Mouse (Mus musculus): ENCODE measurements around the gene Mpo. TPM values are rescaled to one million over a fixed set of nuclear protein-coding genes. Genes with fewer than 3 reads are reported as not detected.

The Mpo gene
- polyA plus RNA-seq (2014; fragmentation: Nextera tagmentation; extraction: Ambion mirVana), result 1.7 TPM in 2 replicates

- no peak for ATAC-seq (replicated peaks; ENCODE audit: low FRiP score, low TSS enrichment, low read depth)
- Histone ChIP-seq H3K36me3 (ENCODE audit: control insufficient read depth, insufficient read depth, low read length) (no peaks in the 10 kb centered on the region), H3K27ac (ENCODE audit: low read depth) (no peak within 1 kb of the TSS), H3K27me3 (replicated peaks; ENCODE audit: control insufficient read depth, insufficient read depth, low read length) (no peaks in the 10 kb centered on the region), H3K4me2 (ENCODE audit: low read length) (no peak within 1 kb of the TSS), H3K9me3 (ENCODE audit: control insufficient read depth, low read length) (no peaks in the 10 kb centered on the region), H3K4me1 (replicated peaks; ENCODE audit: control insufficient read depth, insufficient read depth, low read length) (peaks cover 4% of the 10 kb centered on the region; the same call in 1 of the 2 replicates), H3K4me3 (ENCODE audit: low read depth, low read length) (no peak within 1 kb of the TSS), H3K9ac (ENCODE audit: low read length) (no peak within 1 kb of the TSS)
- WGBS, result 73% methylated on average over 3 of the region's 3 CpGs
- DNase-seq (ENCODE audit: low spot score), result no peak
These were observed at the start of gene Mpo for GRCm38 (mm10) chr11:87793460-87793859. TSS of gene Mpo (plus strand) at chr11:87793581.

GRCm38 (mm10) chr11:87743691-87744090 lies 49.7 kb upstream of the Mpo start:
- H3K4me3 ChIP-seq (ENCODE audit: low read depth, low read length), result no peak overlapping the region
- ATAC-seq (replicated peaks; ENCODE audit: low FRiP score, low TSS enrichment, low read depth) (no peak), DNase-seq (ENCODE audit: low spot score) (no peak)
- no peaks in the 10 kb centered on the region for H3K27me3 ChIP-seq (replicated peaks; ENCODE audit: control insufficient read depth, insufficient read depth, low read length)
- WGBS, result 91% methylated on average over 3 of the region's 3 CpGs
- no peak overlapping the region for H3K27ac ChIP-seq (ENCODE audit: low read depth)
- no peak overlapping the region for H3K4me2 ChIP-seq (ENCODE audit: low read length)
- H3K36me3 ChIP-seq (ENCODE audit: control insufficient read depth, insufficient read depth, low read length), result peaks cover 58% of the 10 kb centered on the region
- no peak overlapping the region for H3K9ac ChIP-seq (ENCODE audit: low read length)
- H3K4me1 ChIP-seq (replicated peaks; ENCODE audit: control insufficient read depth, insufficient read depth, low read length), result no peaks in the 10 kb centered on the region
- H3K9me3 ChIP-seq (ENCODE audit: control insufficient read depth, low read length), result no peaks in the 10 kb centered on the region

GRCm38 (mm10) chr11:87744964-87745363 lies 48.4 kb upstream of the Mpo start:
- Histone ChIP-seq H3K4me1 (replicated peaks; ENCODE audit: control insufficient read depth, insufficient read depth, low read length) (0 out of 2 replicates have a peak, but pooled peaks cover 4% of the 10 kb centered on the region), H3K9me3 (ENCODE audit: control insufficient read depth, low read length) (no peaks in the 10 kb centered on the region), H3K27me3 (replicated peaks; ENCODE audit: control insufficient read depth, insufficient read depth, low read length) (no peaks in the 10 kb centered on the region), H3K27ac (ENCODE audit: low read depth) (no peak overlapping the region), H3K4me3 (ENCODE audit: low read depth, low read length) (no peak overlapping the region), H3K4me2 (ENCODE audit: low read length) (no peak overlapping the region), H3K36me3 (ENCODE audit: control insufficient read depth, insufficient read depth, low read length) (peaks cover 51% of the 10 kb centered on the region), H3K9ac (ENCODE audit: low read length) (no peak overlapping the region)
- no peak for ATAC-seq (replicated peaks; ENCODE audit: low FRiP score, low TSS enrichment, low read depth)
- no peak for DNase-seq (ENCODE audit: low spot score)
- WGBS, result 81% methylated on average over 4 of the region's 4 CpGs

- no peak overlapping the region for H3K4me2 ChIP-seq (ENCODE audit: low read length)
- no peaks in the 10 kb centered on the region for H3K9me3 ChIP-seq (ENCODE audit: control insufficient read depth, low read length)
- 0 out of 2 replicates have a peak, but pooled peaks cover 4% of the 10 kb centered on the region for H3K4me1 ChIP-seq (replicated peaks; ENCODE audit: control insufficient read depth, insufficient read depth, low read length)
- H3K36me3 ChIP-seq (ENCODE audit: control insufficient read depth, insufficient read depth, low read length), result peaks cover 42% of the 10 kb centered on the region
- WGBS, result 75% methylated on average over 9 of the region's 9 CpGs
- H3K27ac ChIP-seq (ENCODE audit: low read depth), result no peak overlapping the region
- H3K9ac ChIP-seq (ENCODE audit: low read length), result no peak overlapping the region
- ATAC-seq (replicated peaks; ENCODE audit: low FRiP score, low TSS enrichment, low read depth) (no peak), DNase-seq (ENCODE audit: low spot score) (no peak)
- H3K4me3 ChIP-seq (ENCODE audit: low read depth, low read length), result no peak overlapping the region
- no peaks in the 10 kb centered on the region for H3K27me3 ChIP-seq (replicated peaks; ENCODE audit: control insufficient read depth, insufficient read depth, low read length)
These were observed 47.5 kb upstream of the Mpo start for GRCm38 (mm10) chr11:87745632-87746555.

- 95% methylated on average over 5 of the region's 5 CpGs for WGBS
These were observed 46.1 kb upstream of the Mpo start for GRCm38 (mm10) chr11:87747312-87747711.

GRCm38 (mm10) chr11:87747716-87748115 lies 45.7 kb upstream of the Mpo start:
- H3K9ac ChIP-seq (ENCODE audit: low read length), result no peak overlapping the region
- H3K4me2 ChIP-seq (ENCODE audit: low read length), result no peak overlapping the region
- 0 out of 2 replicates have a peak, but pooled peaks cover 4% of the 10 kb centered on the region for H3K4me1 ChIP-seq (replicated peaks; ENCODE audit: control insufficient read depth, insufficient read depth, low read length)
- H3K4me3 ChIP-seq (ENCODE audit: low read depth, low read length), result no peak overlapping the region
- DNase-seq (ENCODE audit: low spot score), result no peak
- H3K36me3 ChIP-seq (ENCODE audit: control insufficient read depth, insufficient read depth, low read length), result peaks cover 24% of the 10 kb centered on the region
- no peaks in the 10 kb centered on the region for H3K27me3 ChIP-seq (replicated peaks; ENCODE audit: control insufficient read depth, insufficient read depth, low read length)
- 88% methylated on average over 7 of the region's 7 CpGs for WGBS
- ATAC-seq (replicated peaks; ENCODE audit: low FRiP score, low TSS enrichment, low read depth), result no peak
- no peaks in the 10 kb centered on the region for H3K9me3 ChIP-seq (ENCODE audit: control insufficient read depth, low read length)
- H3K27ac ChIP-seq (ENCODE audit: low read depth), result no peak overlapping the region

More at GRCm38 (mm10) chr11:87747312-87747711, 46.1 kb upstream of the Mpo start:
- Histone ChIP-seq H3K4me3 (ENCODE audit: low read depth, low read length) (no peak overlapping the region), H3K9me3 (ENCODE audit: control insufficient read depth, low read length) (no peaks in the 10 kb centered on the region), H3K27ac (ENCODE audit: low read depth) (no peak overlapping the region), H3K9ac (ENCODE audit: low read length) (no peak overlapping the region), H3K4me1 (replicated peaks; ENCODE audit: control insufficient read depth, insufficient read depth, low read length) (0 out of 2 replicates have a peak, but pooled peaks cover 4% of the 10 kb centered on the region), H3K27me3 (replicated peaks; ENCODE audit: control insufficient read depth, insufficient read depth, low read length) (no peaks in the 10 kb centered on the region), H3K36me3 (ENCODE audit: control insufficient read depth, insufficient read depth, low read length) (peaks cover 28% of the 10 kb centered on the region), H3K4me2 (ENCODE audit: low read length) (no peak overlapping the region)
- no peak for DNase-seq (ENCODE audit: low spot score)
- no peak for ATAC-seq (replicated peaks; ENCODE audit: low FRiP score, low TSS enrichment, low read depth)

GRCm38 (mm10) chr11:87748132-87749119 lies 45.0 kb upstream of the Mpo start:
- H3K4me2 ChIP-seq (ENCODE audit: low read length), result peak overlapping the region; percentile 31
- DNase-seq (ENCODE audit: low spot score), result no peak
- H3K9ac ChIP-seq (ENCODE audit: low read length), result no peak overlapping the region

More at GRCm38 (mm10) chr11:87748132-87749119, 45.0 kb upstream of the Mpo start:
- Histone ChIP-seq H3K4me1 (replicated peaks; ENCODE audit: control insufficient read depth, insufficient read depth, low read length) (0 out of 2 replicates have a peak, but pooled peaks cover 4% of the 10 kb centered on the region), H3K4me3 (ENCODE audit: low read depth, low read length) (no peak overlapping the region), H3K36me3 (ENCODE audit: control insufficient read depth, insufficient read depth, low read length) (peaks cover 18% of the 10 kb centered on the region), H3K27ac (ENCODE audit: low read depth) (no peak overlapping the region), H3K27me3 (replicated peaks; ENCODE audit: control insufficient read depth, insufficient read depth, low read length) (no peaks in the 10 kb centered on the region), H3K9me3 (ENCODE audit: control insufficient read depth, low read length) (no peaks in the 10 kb centered on the region)
- no peak for ATAC-seq (replicated peaks; ENCODE audit: low FRiP score, low TSS enrichment, low read depth)
- 32% methylated on average over 19 of the region's 19 CpGs for WGBS

Data from intestine, embryonic 14.5 days (tissue).